Mouse (Mus musculus) embryo, embryonic 11 days (tissue): ENCODE data around the gene Crcp.
A peak's percentile ranks its signal among the peaks of the same experiment; 100 is the strongest.

ENCODE experiments used
- DNase-seq: peaks from one replicate; pipeline ENCODE4 v3.0.0-alpha.2; 2015

The Crcp gene

DNA sequence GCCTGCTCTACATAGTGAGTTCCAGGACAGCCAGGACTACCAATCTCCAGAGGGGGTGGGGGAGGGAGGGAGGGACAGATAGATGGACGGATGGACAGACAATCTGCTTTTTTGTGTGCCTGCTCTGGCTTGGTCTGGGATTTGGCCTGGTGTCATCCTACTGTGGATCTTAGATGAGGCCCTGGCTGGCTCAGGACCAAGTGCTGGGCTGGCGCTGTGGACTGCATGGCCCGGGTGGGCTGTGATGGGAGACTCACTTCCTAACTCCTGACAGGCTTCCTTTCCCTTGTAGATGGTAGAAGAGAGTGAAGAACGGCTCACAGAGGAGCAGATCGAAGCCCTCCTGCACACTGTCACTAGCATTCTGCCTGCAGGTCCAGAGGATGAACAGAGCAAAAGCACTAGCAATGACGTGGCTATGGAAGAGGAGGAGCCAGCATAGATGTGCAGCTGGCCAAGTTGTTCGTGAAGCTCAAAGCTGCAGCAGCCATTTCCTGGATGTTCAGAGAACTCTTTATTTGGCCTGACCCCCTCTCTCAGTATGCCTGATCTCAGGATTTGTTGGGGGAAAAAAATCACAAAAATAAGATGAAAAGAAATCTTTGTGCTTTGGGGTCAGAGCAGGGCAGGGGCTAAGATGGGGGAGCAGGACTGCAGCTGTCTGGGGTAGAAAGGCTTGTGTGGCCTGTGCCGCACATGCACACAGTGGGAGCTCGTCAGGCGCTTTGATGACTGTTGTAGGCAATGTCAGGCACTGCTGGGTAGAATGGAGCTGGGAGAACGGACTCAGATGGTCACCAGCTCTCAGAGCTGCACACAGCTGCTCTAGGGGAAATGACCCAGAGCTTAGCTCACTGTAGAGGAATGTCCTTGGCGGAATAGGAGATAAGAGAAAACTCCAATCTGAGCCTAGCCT lies 30.6 kb downstream of the Crcp start:
- DNase-seq, result no peak

DNA sequence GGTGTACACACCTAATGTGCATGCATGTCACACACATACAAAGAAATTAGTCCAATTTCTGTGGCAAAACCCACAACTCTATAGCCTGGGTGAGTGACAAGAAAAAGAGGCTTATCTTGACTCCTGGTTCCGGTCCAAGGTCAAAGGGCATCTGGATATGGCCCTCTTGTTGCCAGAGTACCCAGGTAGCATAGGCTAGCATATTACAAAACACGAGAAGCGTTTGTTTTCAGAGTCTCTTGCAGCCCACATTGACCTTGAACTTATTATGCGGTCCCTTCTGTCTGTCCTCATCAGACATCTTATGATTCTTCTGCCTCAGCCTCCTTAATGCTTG lies 31.2 kb downstream of the Crcp start:
- DNase-seq, result no peak

DNA sequence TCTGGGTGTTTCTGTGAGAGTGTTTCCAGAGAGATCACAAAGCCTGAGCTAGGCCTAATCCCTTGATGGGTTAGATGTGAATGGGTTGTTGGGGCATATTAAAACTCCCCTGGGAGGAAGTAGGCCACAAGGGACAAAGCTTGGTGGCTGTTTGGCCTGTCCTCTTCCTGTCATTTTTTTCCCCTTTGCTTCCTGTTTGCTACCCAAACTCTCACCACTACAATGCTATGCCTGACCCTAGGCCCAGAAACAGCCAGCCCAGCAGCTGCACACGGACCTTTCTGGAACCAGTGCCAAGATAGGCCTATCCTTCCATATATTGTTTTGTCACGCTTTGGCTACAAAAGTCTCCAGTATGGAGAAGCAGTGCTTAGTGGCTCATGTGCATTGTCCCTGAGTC lies 33.0 kb downstream of the Crcp start:
- no peak for DNase-seq

DNA sequence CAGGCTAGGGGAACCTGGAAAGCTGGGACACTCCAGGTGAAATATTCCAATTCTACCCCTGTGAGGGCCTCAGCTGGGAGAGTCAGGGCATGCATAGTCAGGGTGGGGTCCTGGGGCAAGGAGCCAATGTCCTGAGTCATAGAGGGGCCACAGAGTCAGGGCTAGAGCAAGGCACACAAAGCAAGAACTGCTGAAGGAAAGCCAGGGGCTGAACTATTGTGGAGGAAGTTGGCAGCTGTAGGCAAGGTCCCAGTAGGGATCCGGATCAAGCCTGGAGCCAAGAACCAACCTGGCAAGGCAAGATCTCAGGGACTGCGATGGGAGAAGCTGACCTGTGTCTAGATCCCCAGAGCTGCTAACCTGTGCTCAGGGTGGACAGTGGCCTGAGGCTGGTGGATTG lies 34.7 kb downstream of the Crcp start:
- no peak for DNase-seq

DNA sequence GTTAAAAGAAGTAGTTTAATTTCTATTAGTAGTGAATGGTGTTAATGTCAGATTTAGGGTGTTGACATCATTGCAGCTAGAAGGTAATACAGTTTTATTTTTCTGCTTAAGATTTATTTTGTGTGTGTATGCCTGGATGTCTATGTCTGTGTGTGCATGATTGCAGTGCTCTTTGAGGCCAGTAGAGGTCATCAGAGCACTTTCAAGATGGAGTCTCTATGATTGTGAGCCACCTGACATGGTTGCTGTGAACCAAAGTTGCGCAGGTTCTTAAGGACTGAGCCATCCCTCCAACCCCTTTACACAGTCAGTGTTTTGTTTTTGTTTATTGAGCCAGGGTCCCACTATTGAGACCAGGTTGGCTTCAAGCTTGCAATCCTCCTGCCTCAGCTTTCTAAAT lies 36.5 kb downstream of the Crcp start:
- no peak for DNase-seq

DNA sequence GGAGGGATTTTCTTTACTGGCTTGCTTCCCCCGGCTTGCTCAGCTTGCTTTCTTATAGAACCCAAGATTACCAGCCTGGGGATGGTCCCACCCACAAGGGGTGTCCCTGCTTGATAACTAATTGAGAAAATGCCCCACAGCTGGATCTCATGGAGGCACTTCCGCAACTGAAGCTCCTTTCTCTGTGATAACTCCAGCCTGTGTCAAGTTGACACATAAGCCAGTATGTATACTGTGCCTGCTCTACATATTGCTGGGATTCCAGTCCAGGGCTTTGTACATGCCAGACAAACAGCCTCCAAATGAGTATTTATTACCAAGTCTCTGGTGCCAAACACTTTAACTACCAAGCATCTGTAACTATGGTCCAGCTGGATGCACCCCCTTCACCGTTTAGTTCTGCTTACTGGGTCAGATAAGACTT lies 38.8 kb downstream of the Crcp start:
- no peak for DNase-seq

DNA sequence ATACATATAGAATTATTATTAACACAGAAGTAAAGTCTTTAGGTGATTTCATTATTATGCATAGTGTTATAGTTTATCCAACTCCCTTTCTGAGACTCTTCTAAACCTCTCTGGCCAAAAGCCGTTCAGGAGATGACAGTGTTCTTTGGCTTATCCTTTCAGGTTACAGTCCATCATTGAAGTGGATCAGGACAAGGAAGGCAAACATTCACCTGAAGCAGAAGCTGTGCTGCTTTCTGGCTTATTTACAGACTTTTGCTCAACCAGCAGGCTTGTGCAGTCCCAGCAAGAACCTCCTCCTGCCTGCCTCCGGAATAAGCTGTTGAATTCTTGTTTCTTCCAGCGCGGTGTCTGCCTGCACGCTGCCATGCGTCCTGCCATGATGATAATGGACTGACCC lies 43.9 kb downstream of the Crcp start, which contains the start of gene Tpst1:
TSS of gene Tpst1 (plus strand) at position 301 of the 400 bp plus-strand sequence.
- no peak for DNase-seq

DNA sequence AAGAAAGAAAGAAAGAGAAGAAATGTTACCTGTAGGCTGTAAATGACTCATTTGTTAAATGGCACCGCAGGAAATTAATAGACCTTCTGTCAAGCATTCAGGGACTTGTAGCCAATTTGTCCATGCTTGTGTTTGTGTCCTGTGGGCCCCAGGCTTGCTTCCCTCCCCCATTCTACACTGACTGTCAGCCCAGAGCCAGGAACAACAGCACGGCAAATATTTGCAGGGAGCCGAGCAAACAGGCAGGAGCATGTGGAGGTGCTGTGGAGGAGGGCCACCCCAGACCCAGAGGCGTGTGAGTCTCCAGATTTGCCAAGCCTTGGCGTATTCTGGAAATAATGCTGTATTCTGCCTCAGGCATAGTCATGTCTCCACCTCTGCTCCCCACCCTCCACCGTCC lies 45.4 kb downstream of the Crcp start:
- DNase-seq, result no peak

DNA sequence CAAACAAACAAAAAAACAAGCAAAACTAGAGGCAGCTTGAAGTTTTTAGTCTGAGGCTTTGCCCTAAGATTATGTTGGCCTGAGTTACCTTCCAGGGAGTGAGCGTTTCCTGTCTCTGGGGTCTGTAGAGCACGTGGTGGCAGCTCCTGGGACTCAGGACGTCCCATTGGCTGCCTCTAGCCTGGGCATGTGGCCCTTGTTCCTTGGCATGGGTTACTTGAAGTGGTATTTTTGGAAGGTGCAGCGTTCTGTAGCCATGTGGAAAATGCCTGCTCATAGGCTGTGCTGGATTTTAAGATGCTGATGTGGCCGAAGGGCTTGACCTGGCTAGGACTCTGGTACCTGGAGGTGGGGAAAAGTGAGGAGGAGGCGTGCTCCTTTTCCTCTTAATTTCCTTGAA lies 47.3 kb downstream of the Crcp start:
- DNase-seq, result no peak

DNA sequence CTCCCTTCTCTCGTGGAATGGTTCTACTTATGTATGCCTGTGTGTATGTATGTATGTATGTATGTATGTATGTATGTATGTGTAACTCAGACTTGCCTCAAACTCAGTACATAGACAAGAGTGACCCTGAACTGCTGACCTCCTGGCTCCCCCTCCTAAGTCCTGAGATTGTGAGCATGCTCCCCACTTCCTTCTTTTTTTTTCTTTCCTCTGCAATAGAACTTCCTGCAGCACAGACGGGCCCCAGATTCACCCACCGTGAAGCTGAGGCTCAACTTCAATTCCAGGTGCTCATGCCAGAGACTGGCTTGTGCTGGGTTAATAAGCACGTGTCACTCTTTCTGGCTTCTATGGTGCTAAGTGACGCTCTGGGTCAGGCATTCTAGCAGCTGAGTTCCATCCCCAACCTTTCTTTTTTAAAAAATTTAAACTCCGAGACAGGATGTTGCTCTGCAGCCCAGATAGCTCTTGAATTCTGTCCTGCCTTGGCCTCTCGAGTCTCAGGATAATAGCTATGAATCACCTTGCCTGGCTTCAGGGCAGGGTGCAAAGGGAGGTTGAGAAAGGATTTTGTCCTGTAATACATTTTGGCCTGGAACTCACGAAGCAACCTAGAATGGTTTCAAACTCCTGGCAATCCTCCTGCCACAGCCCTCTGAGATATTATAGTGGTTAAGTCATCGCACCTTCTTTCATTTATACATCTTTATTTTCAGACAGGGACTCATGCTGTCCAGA lies 49.2 kb downstream of the Crcp start:
- DNase-seq, result no peak

DNA sequence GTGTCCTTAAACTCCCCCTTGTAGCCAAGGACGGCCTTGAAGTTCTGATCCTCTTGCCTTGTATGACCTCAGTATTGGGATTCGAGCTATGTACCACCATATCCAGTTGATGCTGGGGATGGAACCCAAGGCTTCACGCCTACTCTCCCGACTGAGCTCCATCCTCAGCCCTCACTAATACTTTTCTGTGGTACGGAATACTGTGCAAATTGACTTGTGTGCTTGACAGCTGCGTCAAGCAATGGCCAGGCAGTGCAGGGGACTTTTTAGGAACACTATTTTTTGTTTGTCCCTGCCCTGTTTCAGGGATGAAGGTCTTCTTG lies 49.7 kb downstream of the Crcp start:
- DNase-seq, result no peak

DNA sequence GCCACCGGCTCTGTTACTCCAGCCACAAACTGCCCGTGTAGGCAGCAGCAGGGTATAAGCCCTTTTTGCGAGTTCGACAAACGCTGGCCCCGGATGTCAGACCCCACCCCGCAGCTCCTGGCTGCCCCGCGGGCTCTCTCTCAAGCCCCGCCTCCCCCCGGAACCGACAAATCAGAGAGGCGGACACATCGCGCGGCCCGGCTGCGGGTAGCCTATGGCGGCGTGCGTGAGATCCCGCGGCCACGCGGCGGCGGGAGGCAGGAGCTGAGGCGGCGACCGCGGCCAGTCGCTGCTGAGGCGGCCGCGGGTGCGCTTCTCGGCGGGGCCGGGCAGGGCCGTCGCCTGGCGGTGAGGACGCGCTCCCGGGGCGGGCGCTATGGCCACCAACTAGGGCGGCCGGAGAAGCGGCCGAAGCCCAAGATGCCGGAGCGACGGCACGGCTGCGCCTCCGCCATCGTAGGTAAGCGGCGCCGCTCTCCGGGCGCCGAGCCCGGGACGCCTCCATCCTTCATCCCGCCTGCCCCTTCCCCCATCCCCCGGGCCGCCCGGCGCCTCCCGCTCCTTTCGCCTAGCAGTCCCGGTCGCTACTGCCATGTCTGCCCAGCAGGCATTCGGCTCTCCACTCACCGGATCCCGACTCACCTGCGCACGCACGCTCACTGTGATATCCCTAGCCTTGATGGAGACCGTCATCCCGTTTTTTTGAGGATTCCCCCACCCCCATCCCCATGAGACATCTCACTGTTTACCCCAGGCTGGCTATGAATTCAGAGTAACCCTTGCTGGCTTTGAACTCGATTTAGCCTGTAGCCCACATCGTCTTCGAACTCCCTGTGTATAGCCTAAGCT lies 50.3 kb downstream of the Crcp start:
- peak; percentile 98 for DNase-seq

DNA sequence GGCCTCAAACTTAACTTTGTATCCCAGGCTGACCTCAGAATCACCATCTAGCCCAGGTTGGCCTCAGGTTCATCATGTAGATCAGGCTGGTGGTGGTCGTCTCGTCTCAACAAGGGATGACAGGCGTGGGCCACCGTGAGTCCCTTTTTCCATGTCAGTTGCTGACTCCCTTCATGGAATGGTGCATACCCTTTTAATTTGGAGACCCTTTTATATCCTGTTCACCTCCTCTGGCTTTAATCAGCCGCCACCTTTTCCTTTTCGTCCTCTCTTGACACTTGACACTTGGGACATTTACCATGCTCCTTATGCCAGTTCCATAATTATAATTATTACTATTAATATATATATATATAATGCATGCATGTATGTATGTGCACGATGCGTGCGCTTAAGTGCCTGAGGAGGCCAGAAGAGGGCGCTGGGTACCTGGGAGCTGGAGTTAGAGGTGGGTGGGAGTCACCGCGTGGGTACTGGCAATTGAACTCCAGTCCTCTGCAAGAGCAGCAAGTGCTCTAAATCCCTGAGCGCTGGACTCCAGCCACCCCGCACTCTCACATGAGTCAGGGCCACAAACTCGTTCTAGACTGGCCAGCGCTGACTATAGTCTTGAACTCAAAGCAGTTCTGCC lies 51.1 kb downstream of the Crcp start:
- DNase-seq, result peak; percentile 32

DNA sequence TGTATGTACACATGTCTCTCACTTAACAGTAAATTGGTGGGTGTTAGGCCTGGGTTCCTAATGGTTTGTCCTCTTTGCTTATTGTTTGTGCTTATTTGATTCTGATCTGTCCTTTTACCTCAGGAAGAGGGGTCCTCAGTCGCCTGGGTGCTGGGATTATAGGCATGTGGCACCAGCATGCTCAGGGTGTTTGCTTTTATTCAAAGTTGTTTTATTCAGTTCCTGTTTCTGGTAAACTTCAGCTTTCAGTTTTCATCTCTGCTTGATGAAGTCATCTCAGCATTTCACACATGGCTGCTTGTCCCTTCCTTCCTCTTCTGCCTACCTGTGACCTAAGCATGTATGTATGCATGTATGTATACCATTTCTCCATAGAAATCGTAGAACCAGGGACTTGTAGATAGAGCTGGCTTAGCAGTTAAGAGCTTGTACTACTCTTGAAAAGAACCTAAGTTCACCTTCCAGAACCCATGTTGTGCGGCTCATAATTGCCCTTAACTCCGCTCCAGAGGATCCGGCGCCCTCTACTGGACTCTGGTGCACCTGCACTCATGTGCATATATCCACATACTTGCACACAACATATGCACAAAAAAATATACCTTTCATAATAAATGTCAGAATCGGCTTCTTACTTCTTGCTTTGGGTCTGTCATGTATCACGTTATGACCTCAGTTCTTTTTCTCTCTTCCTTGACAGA lies 52.2 kb downstream of the Crcp start:
- no peak for DNase-seq

DNA sequence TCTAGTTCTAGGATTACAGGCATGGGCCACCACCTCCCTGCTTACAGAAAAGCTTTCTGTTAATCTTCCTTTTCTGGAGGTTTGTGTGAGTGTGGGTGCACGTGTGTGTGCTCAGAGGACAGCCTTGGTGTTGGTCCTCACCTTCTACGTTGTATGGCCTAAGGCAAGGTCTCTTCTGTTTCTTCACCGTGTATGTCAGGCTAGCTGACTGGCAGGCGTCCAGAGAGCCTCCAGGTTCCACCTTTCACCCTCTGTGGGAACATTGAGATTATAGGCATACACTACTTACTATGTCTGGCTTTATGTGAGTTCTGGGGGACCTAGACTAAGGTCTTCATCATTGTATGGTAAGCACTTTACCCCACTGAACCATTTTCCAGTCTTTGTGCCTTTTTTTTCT lies 53.3 kb downstream of the Crcp start:
- DNase-seq, result no peak

DNA sequence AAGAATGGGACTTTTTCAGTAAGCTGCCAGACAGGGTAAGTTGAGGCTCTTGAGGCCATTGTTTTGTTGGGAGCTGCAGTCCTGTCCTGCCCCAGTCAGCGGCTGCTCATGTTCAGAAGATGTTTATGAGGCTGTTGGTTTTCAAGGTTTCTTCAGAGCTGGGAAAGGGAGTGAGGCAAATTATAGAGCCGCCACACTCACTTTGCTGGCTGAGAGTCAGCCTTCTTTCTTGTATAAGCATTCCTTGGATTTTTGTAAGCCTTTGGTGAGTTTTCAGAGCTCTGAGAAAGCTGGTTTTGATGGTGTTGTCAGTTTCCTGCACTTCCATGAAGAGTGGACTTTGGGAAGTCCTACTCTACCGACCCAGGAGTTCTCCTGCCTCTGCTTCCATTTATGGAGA lies 55.2 kb downstream of the Crcp start:
- DNase-seq, result no peak

DNA sequence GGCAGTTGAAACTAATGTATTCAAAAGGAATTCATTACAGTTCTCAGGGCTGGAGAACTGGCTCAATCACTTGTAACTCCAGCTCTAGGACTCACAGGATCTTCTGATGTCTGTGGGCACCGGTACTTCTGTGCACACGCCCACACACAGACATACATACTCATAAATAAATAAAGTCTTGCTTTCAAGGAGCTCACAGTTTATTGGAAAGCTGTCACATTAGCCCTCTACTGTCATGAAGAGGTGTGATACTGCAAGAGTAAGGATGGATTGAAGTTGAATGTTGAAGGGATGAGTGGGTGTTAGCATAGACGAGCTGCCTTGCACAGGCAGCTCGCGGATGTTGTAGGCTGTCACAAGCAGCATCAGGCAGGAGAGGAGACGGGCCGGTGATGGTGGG lies 58.9 kb downstream of the Crcp start:
- no peak for DNase-seq

DNA sequence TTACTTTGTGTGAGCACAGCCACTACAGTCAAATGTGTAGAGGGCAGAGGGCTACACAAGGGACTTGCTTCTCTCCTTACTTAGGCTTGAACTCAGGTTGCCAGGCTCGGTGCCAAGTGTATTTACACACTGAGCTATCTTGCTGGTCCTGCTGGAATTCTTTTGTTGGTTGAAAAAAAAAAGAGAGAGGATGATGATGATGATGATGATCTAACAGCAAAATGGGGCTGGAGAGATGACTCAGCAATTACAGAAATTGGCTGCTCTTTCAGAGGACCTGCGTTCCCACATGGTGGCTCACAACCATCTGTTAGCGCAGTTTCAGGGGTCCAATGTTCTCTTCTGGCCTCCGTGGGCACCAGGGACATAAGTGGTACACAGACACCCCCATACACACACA lies 59.5 kb downstream of the Crcp start:
- DNase-seq, result no peak

DNA sequence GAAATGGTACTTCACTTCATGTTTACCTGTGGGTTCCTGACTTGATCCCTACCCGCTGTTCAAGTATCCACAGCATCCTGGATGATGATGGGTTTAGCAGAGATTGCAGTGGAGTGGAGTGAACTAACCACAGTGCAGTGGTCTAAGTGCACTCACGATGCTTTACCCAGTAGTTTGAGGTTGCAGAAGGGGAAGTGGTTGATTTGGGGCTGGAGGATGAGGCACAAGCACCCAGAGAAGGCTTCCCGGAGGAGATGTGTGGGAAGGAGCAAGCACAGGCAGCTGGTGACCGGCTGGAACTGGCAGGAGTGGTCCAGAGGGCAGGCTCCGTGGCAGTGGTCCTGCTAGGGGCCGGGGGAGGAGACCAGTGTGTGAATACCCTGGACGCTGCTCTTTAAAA lies 60.1 kb downstream of the Crcp start:
- DNase-seq, result no peak

DNA sequence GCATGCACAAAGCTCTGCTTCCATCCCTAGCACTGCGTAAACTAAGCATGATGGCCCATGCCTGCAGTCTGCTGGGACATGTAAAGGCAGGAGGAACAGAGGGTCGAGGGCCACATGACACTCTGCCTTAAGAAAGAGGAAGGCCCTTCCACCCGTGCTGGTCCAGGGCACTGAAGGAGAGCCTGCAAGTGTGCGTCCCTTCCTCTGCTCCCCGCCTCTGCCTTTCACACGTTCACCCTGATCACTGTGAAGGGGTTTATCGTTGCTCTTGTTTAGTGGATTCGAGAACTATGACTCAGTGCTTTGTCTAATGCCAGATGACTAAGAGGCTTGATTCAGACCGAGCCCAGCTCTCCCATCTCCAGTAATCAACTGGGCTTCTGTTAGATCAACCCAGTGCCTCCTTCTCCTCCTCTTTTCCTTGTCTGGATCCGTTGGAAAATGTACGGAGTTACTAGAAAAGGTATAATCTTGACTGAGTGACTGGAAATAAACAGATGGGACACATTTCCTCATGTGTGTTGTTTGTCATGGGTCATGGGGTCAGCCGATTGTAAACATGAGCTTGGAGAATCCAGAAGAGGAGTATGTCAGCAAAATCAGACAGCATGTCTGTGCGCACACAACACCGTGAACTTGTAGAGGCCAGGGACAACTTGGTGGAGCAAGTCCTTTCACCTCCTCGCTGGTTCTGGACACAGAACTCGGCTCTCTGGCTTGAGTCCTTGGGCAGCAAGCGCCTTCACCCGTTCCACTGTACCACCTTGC lies 60.7 kb downstream of the Crcp start:
- no peak for DNase-seq

DNA sequence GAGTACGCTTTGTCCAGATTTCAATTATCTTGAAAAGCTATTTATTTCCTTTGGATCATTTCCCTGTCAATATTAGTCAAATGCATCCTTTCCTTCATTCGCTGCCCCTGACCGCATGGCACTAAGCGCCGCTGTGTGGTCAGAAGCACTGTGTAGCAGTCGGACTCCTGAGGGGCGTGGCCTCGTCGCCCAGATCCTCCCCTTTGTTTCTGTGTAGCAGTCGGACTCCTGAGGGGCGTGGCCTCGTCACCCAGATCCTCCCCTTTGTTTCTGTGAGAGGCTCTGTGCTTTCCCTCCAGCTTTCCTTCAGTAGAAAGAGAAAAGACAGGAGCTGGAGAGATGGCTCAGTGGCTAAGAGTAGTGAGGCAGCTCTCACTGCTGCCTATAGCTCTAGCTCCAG lies 67.7 kb downstream of the Crcp start:
- DNase-seq, result peak; percentile 47

DNA sequence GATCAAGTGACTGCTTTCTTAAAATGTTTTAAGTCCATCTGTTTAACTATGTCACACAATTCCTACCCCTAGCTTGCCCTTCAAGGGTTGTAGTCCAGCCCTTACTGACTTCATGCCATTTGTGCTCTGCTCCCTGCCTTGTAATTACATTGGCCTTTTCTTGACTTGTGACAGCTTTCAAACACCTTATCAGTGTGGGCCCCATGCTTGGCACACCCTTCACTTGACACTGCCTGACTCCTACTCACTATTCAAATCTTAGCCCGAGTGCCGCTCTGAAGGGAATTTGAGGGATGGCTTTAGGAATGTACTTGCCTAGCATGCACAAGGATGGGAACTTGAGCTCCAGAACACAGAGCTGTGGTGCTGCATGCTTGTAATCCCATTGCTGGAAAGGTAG lies 68.7 kb downstream of the Crcp start:
- no peak for DNase-seq
